Mouse (Mus musculus) megakaryocyte-erythroid progenitor cell, adult 5 weeks (primary cell): Measurements from ENCODE around the gene Lgals3. TPM values are rescaled to one million over a fixed set of nuclear protein-coding genes. Genes with fewer than 3 reads are reported as not detected.

Experiments used
- polyA plus RNA-seq: library from polyadenylated mRNA; stranded (reverse); fragments of >175 nt; gene quantifications from 2 replicates; pipeline ENCODE4 v1.2.3, GENCODE M21; 2012

Lgals3 gene
- polyA plus RNA-seq = 81.7 and 146 TPM in 2 replicates

GRCm38 (mm10) chr14:47367461-47367860 is at the start of gene Lgals3:
Gene Lgals3, plus strand, starts transcription at chr14:47367751.

GRCm38 (mm10) chr14:47417775-47418665 is 50.5 kb downstream of the Lgals3 start, which contains the start of gene Dlgap5:
Gene Dlgap5, minus strand, starts transcription at chr14:47418407.

Other genes starting within 250 kb of the Lgals3 start
- gene Gch1, start 178.3 kb upstream of the Lgals3 start, polyA plus RNA-seq = 6.4 and 8.4 TPM in 2 replicates
- gene Wdhd1, start 90.9 kb upstream of the Lgals3 start, polyA plus RNA-seq = 6.8 and 7.3 TPM in 2 replicates
- 2.7 and 2.9 TPM in 2 replicates for gene Socs4, start 90.8 kb upstream of the Lgals3 start, polyA plus RNA-seq
- gene Mapk1ip1l, start 69.5 kb upstream of the Lgals3 start, polyA plus RNA-seq = 87.2 and 98.0 TPM in 2 replicates
- gene Dlgap5, start 50.7 kb downstream of the Lgals3 start, polyA plus RNA-seq = 8.1 and 8.8 TPM in 2 replicates
- 19.7 and 20.6 TPM in 2 replicates for gene Fbxo34, start 82.7 kb downstream of the Lgals3 start, polyA plus RNA-seq
- 7.7 and 8.8 TPM in 2 replicates for gene Atg14, start 202.9 kb downstream of the Lgals3 start, polyA plus RNA-seq